Comparison of ENCODE assay signal across 11 mouse cellular contexts in genomic region chr2:29627337-29627736, GRCm38 (mm10).
"Had no signal": no experiment of that assay in that cellular context is flagged by ENCODE, and none has a peak within 500 bp of the region (broad histone marks: within the 10 kb centered on the region; RNA-seq: fewer than 3 reads in every experiment).

No protein-coding gene starts in this region.

- H3K4me3 ChIP-seq: left cerebral cortex, adult 2 months; limb, embryonic 10.5 days; liver, embryonic 15.5 days; midbrain, embryonic 12.5 days; neural tube, embryonic 15.5 days had no signal

- H3K27ac ChIP-seq: left cerebral cortex, adult 2 months; limb, embryonic 10.5 days; liver, embryonic 15.5 days; midbrain, embryonic 12.5 days; neural tube, embryonic 15.5 days had no signal

- ATAC-seq: midbrain, embryonic 16.5 days had no signal

- H3K9me3 ChIP-seq: limb, embryonic 10.5 days; liver, embryonic 15.5 days; midbrain, embryonic 12.5 days; neural tube, embryonic 15.5 days had no signal

- H3K9ac ChIP-seq: liver, embryonic 15.5 days; midbrain, embryonic 12.5 days; neural tube, embryonic 15.5 days had no signal

- H3K27me3 ChIP-seq: liver, embryonic 15.5 days; midbrain, embryonic 12.5 days; neural tube, embryonic 15.5 days had no signal

- H3K36me3 ChIP-seq: liver, embryonic 15.5 days; neural tube, embryonic 15.5 days had no signal

- H3K4me2 ChIP-seq: liver, embryonic 15.5 days; midbrain, embryonic 12.5 days; neural tube, embryonic 15.5 days had no signal

- DNase-seq: lung, adult 2 months; lung, postnatal 10 days; spleen, adult 18-20 months; thymus, adult 18-20 months; thymus, postnatal 14 days had no signal
